Mouse (Mus musculus) gastrocnemius, adult 8-10 months (tissue): ENCODE results near the gene Thyn1. TPM values are rescaled to one million over a fixed set of nuclear protein-coding genes. Genes with fewer than 3 reads are reported as not detected.

ENCODE experiments used
- DNase-seq, 2 experiments: peaks; one replicate each; pipeline ENCODE4 v3.0.0; 2022; ENCODE audit warnings: low spot score in 2 of 2
- total RNA-seq, 4 experiments: library from RNA; stranded (reverse); gene quantifications; 2 replicates each; pipeline ENCODE4 v1.2.4; 2022

Gene Thyn1
- total RNA-seq, 4 experiments from 2014 or later: 21.8 to 25.8 (median 23.2) TPM

DNA sequence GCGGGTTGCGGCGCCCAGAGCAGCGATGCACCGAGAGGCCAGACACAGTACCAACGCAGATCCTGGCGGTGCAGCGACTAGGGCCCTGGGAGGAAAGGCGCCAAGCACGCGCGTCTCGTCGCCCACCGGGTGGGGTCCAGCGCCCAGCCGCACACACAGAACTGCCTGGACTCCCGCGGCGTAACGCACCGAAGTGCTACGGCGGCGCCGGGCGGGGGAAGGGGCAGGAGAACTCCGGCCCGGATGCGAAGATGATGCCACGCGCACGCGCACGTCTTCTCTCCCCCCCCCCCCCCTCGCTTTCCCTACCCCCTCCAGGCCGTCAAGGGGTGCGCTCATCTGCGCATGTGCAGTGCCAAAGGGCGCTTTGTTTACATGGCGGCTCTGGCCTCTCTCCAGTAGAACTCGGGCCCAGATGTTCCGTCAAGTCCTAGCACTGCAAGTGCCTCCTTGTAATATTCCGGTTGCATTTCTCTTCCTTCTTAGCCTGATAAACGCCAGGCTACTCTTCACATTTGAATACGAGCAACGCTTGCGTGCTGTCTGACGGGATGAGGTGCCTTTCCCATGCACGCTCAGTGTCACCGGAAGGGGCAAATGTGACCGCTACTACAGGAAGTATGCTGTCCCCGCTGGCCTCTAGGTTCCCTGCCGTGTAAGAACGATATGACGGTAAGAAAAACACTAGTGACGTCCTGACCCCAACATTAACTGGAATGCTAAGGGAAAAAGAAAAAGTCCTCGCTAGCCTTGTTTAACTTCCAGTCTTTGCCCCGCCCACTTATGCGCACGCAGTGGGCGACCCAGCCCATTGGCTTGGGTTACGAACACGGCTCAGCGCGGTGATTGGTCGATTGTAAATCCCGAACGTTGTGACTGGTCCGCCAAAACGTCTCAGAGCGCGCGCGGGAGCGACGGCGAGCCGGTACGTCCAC is 30.6 kb downstream of the Thyn1 start, which contains the start of the genes Vps26b and Ncapd3:
Vps26b (minus strand) TSS at position 238 of the 935 bp plus-strand sequence.
Ncapd3 (plus strand) TSS at position 348 of the 935 bp plus-strand sequence.
- DNase-seq: peak; percentile 93 to 96

- no peak for DNase-seq
Measured at GRCm38 (mm10) chr9:27030763-27031100, 31.2 kb downstream of the Thyn1 start.

- DNase-seq: no peak
Measured at GRCm38 (mm10) chr9:27043892-27044291, 44.4 kb downstream of the Thyn1 start.

- DNase-seq: no peak
Measured at GRCm38 (mm10) chr9:27049492-27049891, 50.0 kb downstream of the Thyn1 start.

Other genes starting within 250 kb of the Thyn1 start
- 1 to 10 TPM in 3 of 4 experiments, under 1 TPM in 1; 0.90 to 4.0 (median 2.9) TPM for gene Glb1l2, start 193.2 kb upstream of the Thyn1 start, total RNA-seq
- not detected for gene Glb1l3, start 138.8 kb upstream of the Thyn1 start, total RNA-seq
- gene Gm1110, start 76.6 kb upstream of the Thyn1 start, total RNA-seq: not detected
- 10 to 100 TPM; 34.8 to 39.7 (median 36.8) TPM for gene Acad8, start 144 bp upstream of the Thyn1 start, total RNA-seq
- 10 to 100 TPM; 26.2 to 27.3 (median 26.8) TPM for gene Vps26b, start 30.4 kb downstream of the Thyn1 start, total RNA-seq
- 1 to 10 TPM; 4.7 to 5.7 (median 5.0) TPM for gene Ncapd3, start 30.5 kb downstream of the Thyn1 start, total RNA-seq
- gene Jam3, start 155.7 kb downstream of the Thyn1 start, total RNA-seq: 1 to 10 TPM; 4.6 to 7.1 (median 5.2) TPM